ENCODE assay signal across 8 mouse cellular contexts in genomic region chr10:88379013-88379885, GRCm38 (mm10). TPM values are rescaled to one million over a fixed set of nuclear protein-coding genes. Genes with fewer than 3 reads are reported as not detected.
DNase-seq lines count a peak whose midpoint lies in the region; ATAC-seq lines count a peak whose summit lies in the region.

Gene Dram1 (minus strand): TSS chr10:88379080.
Gene Gnptab (plus strand): TSS chr10:88379132.

- peaks cover 26% of the 10 kb centered on the region for H3K4me1 ChIP-seq in hindbrain, embryonic 13.5 days (replicated peaks)

- DNase-seq in NIH3T3 (ENCODE audit: low read depth): peak; percentile 95
- peak; percentile 94 for DNase-seq in cerebellum, postnatal 10 days
- DNase-seq in frontal cortex, postnatal 25 days (ENCODE audit: low spot score in 2 of 2): peak; percentile 71 to 85
- DNase-seq in layer of hippocampus, postnatal 25 days (ENCODE audit: extremely low spot score in 1 of 2, low spot score in 1 of 2): peak; percentile 84 to 97
- peak; percentile 89 for DNase-seq in lung, postnatal 14 days
- peak; percentile 93 for DNase-seq in ovary, postnatal 36 days (ENCODE audit: low spot score)
- DNase-seq in thymus, postnatal 14 days: peak; percentile 92

- H3K9ac ChIP-seq in hindbrain, embryonic 13.5 days: peak within 1 kb of the TSS; percentile 89

- H3K36me3 ChIP-seq in hindbrain, embryonic 13.5 days: no peaks in the 10 kb centered on the region

- WGBS in hindbrain, embryonic 13.5 days: under 1% methylated on average over 86 of the region's 87 CpGs

- peak; percentile 86 for ATAC-seq in hindbrain, embryonic 13.5 days (ENCODE audit: low FRiP score)

- H3K27ac ChIP-seq in hindbrain, embryonic 13.5 days: peak within 1 kb of the TSS; percentile 89

- H3K9me3 ChIP-seq in hindbrain, embryonic 13.5 days: no peaks in the 10 kb centered on the region

- H3K4me3 ChIP-seq in hindbrain, embryonic 13.5 days: peak within 1 kb of the TSS; percentile 84

- no peaks in the 10 kb centered on the region for H3K27me3 ChIP-seq in hindbrain, embryonic 13.5 days

- peak within 1 kb of the TSS; percentile 82 for H3K4me2 ChIP-seq in hindbrain, embryonic 13.5 days

RNA-seq across cellular contexts. Expression of gene Dram1, which starts in this region (rescaled TPM):
- 0.41 and 0.55 TPM in 2 replicates for polyA plus RNA-seq in hindbrain, embryonic 13.5 days (2015; fragmentation: Nextera tagmentation; extraction: Ambion mirVana)
- 1 to 10 TPM; 1.1 to 1.5 TPM for total RNA-seq in layer of hippocampus, postnatal 25 days (2021)

RNA-seq across cellular contexts. Expression of gene Gnptab, which starts in this region (rescaled TPM):
- polyA plus RNA-seq in hindbrain, embryonic 13.5 days (2015; fragmentation: Nextera tagmentation; extraction: Ambion mirVana): 13.8 and 15.9 TPM in 2 replicates
- 10 to 100 TPM; 73.6 to 82.2 TPM for total RNA-seq in layer of hippocampus, postnatal 25 days (2021)

Comparison
In these comparisons a context has a peak if more than half of its experiments do, and no peak if none do; other contexts are left out.
1. Peak in every context shown above with its lines: DNase-seq, ATAC-seq, H3K4me3 ChIP-seq and H3K27ac ChIP-seq.